Mouse (Mus musculus): ENCODE results near the gene Zfp112. TPM values are rescaled to one million over a fixed set of nuclear protein-coding genes. Genes with fewer than 3 reads are reported as not detected.

The Zfp112 gene
- total RNA-seq, 1 experiment = 0.98 TPM

- TF ChIP-seq HCFC1 (IDR thresholded peaks at IDR 0.05; ENCODE audit: borderline replicate concordance, insufficient read depth, low read length) = no peak
- no peak for TF ChIP-seq MAFK (IDR thresholded peaks at IDR 0.05; ENCODE audit: insufficient read depth, low read depth, low read length)
- TF ChIP-seq ZNF384 (IDR thresholded peaks at IDR 0.05; ENCODE audit: low read depth, low read length) = no peak
- no peak for TF ChIP-seq ZC3H11A (IDR thresholded peaks at IDR 0.05; ENCODE audit: borderline replicate concordance, low read depth, low read length)
- TF ChIP-seq CHD2 (IDR thresholded peaks at IDR 0.05; ENCODE audit: low read depth, low read length) = no peak
These were observed 1.3 kb upstream of the Zfp112 start for GRCm38 (mm10) chr7:24110839-24111238.

GRCm38 (mm10) chr7:24111772-24112155 is 350 bp upstream of the Zfp112 start:
- peaks cover 0 to 2% of the 10 kb centered on the region in 2 experiments; a peak in 1 of 4 replicates for H3K4me1 ChIP-seq (ENCODE audit: control insufficient read depth in 2 of 2, insufficient read depth in 2 of 2, low read length in 2 of 2, poor library complexity in 1 of 2)
- peaks cover 3% of the 10 kb centered on the region; the same call in 1 of the 2 replicates for H3K9me3 ChIP-seq (ENCODE audit: control insufficient read depth, insufficient read depth, low read depth, low read length)
- in situ Hi-C loops (cut with MboI; ENCODE audit: low sequenced_read_pairs in 2 of 2, unreplicated experiment in 2 of 2) = no loop called here
- peak overlapping the region; percentile 74; the same call in 1 of the 2 replicates for H3K9ac ChIP-seq (ENCODE audit: insufficient read depth, low read depth, low read length, poor library complexity, severe bottlenecking)
- peak overlapping the region; percentile 34 to 92; a peak in 3 of 4 replicates for H3K4me3 ChIP-seq (ENCODE audit: insufficient read depth in 1 of 2, low read depth in 1 of 2, low read length in 2 of 2, poor library complexity in 1 of 2, severe bottlenecking in 1 of 2)
- H3K36me3 ChIP-seq (ENCODE audit: control insufficient read depth, insufficient read depth, low read length, poor library complexity, severe bottlenecking) = peaks cover 2% of the 10 kb centered on the region; the same call in 1 of the 2 replicates
- DNase-seq (ENCODE audit: low read depth, low spot score) = no peak
- TF ChIP-seq MAFK (IDR thresholded peaks at IDR 0.05; ENCODE audit: insufficient read depth, low read depth, low read length) = no peak
- H3K27ac ChIP-seq (ENCODE audit: insufficient read depth, low read depth, low read length, poor library complexity, severe bottlenecking) = no peak overlapping the region

More at GRCm38 (mm10) chr7:24110839-24111238, 1.3 kb upstream of the Zfp112 start:
- DNase-seq (ENCODE audit: low read depth, low spot score) = no peak
- H3K27ac ChIP-seq (ENCODE audit: insufficient read depth, low read depth, low read length, poor library complexity, severe bottlenecking) = no peak overlapping the region
- H3K4me1 ChIP-seq (ENCODE audit: control insufficient read depth in 2 of 2, insufficient read depth in 2 of 2, low read length in 2 of 2, poor library complexity in 1 of 2) = peaks cover 0 to 2% of the 10 kb centered on the region in 2 experiments; a peak in 1 of 4 replicates
- H3K9me3 ChIP-seq (ENCODE audit: control insufficient read depth, insufficient read depth, low read depth, low read length) = peaks cover 12% of the 10 kb centered on the region
- H3K9ac ChIP-seq (ENCODE audit: insufficient read depth, low read depth, low read length, poor library complexity, severe bottlenecking) = no peak overlapping the region
- peaks cover 11% of the 10 kb centered on the region for H3K36me3 ChIP-seq (ENCODE audit: control insufficient read depth, insufficient read depth, low read length, poor library complexity, severe bottlenecking)
- H3K4me3 ChIP-seq (ENCODE audit: insufficient read depth in 1 of 2, low read depth in 1 of 2, low read length in 2 of 2, poor library complexity in 1 of 2, severe bottlenecking in 1 of 2) = no peak overlapping the region
- in situ Hi-C loops (cut with MboI; ENCODE audit: low sequenced_read_pairs in 2 of 2, unreplicated experiment in 2 of 2) = no loop called here

GRCm38 (mm10) chr7:24113001-24113400 is 887 bp downstream of the Zfp112 start:
- in situ Hi-C loops (cut with MboI; ENCODE audit: low sequenced_read_pairs in 2 of 2, unreplicated experiment in 2 of 2) = no loop called here
- Histone ChIP-seq H3K27ac (ENCODE audit: insufficient read depth, low read depth, low read length, poor library complexity, severe bottlenecking) (no peak overlapping the region), H3K9ac (ENCODE audit: insufficient read depth, low read depth, low read length, poor library complexity, severe bottlenecking) (peak overlapping the region; percentile 37; the same call in 1 of the 2 replicates), H3K9me3 (ENCODE audit: control insufficient read depth, insufficient read depth, low read depth, low read length) (no peaks in the 10 kb centered on the region), H3K36me3 (ENCODE audit: control insufficient read depth, insufficient read depth, low read length, poor library complexity, severe bottlenecking) (no peaks in the 10 kb centered on the region), H3K4me3 (ENCODE audit: insufficient read depth in 1 of 2, low read depth in 1 of 2, low read length in 2 of 2, poor library complexity in 1 of 2, severe bottlenecking in 1 of 2) (peak overlapping the region; percentile 56 to 92), H3K4me1 (ENCODE audit: control insufficient read depth in 2 of 2, insufficient read depth in 2 of 2, low read length in 2 of 2, poor library complexity in 1 of 2) (peaks cover 0 to 2% of the 10 kb centered on the region in 2 experiments; a peak in 1 of 4 replicates)
- peak; percentile 63 for DNase-seq (ENCODE audit: low read depth, low spot score)
- TF ChIP-seq ZNF384 (IDR thresholded peaks at IDR 0.05; ENCODE audit: low read depth, low read length) (no peak), ZC3H11A (IDR thresholded peaks at IDR 0.05; ENCODE audit: borderline replicate concordance, low read depth, low read length) (no peak), CHD2 (IDR thresholded peaks at IDR 0.05; ENCODE audit: low read depth, low read length) (no peak), HCFC1 (IDR thresholded peaks at IDR 0.05; ENCODE audit: borderline replicate concordance, insufficient read depth, low read length) (no peak), MAFK (IDR thresholded peaks at IDR 0.05; ENCODE audit: insufficient read depth, low read depth, low read length) (no peak)

- H3K9ac ChIP-seq (ENCODE audit: insufficient read depth, low read depth, low read length, poor library complexity, severe bottlenecking) = no peak overlapping the region
- in situ Hi-C loops (cut with MboI; ENCODE audit: low sequenced_read_pairs in 2 of 2, unreplicated experiment in 2 of 2) = no loop called here
- H3K36me3 ChIP-seq (ENCODE audit: control insufficient read depth, insufficient read depth, low read length, poor library complexity, severe bottlenecking) = no peaks in the 10 kb centered on the region
- peaks cover 0 to 2% of the 10 kb centered on the region in 2 experiments; a peak in 1 of 4 replicates for H3K4me1 ChIP-seq (ENCODE audit: control insufficient read depth in 2 of 2, insufficient read depth in 2 of 2, low read length in 2 of 2, poor library complexity in 1 of 2)
- H3K4me3 ChIP-seq (ENCODE audit: insufficient read depth in 1 of 2, low read depth in 1 of 2, low read length in 2 of 2, poor library complexity in 1 of 2, severe bottlenecking in 1 of 2) = no peak overlapping the region
- TF ChIP-seq ZC3H11A (IDR thresholded peaks at IDR 0.05; ENCODE audit: borderline replicate concordance, low read depth, low read length) = no peak
- no peak for TF ChIP-seq CHD2 (IDR thresholded peaks at IDR 0.05; ENCODE audit: low read depth, low read length)
- no peak for TF ChIP-seq MAFK (IDR thresholded peaks at IDR 0.05; ENCODE audit: insufficient read depth, low read depth, low read length)
- TF ChIP-seq ZNF384 (IDR thresholded peaks at IDR 0.05; ENCODE audit: low read depth, low read length) = no peak
- TF ChIP-seq HCFC1 (IDR thresholded peaks at IDR 0.05; ENCODE audit: borderline replicate concordance, insufficient read depth, low read length) = no peak
- H3K27ac ChIP-seq (ENCODE audit: insufficient read depth, low read depth, low read length, poor library complexity, severe bottlenecking) = no peak overlapping the region
- DNase-seq (ENCODE audit: low read depth, low spot score) = no peak
- no peaks in the 10 kb centered on the region for H3K9me3 ChIP-seq (ENCODE audit: control insufficient read depth, insufficient read depth, low read depth, low read length)
These were observed 4.5 kb downstream of the Zfp112 start for GRCm38 (mm10) chr7:24116655-24117054.

Data from ES-E14 (cell line).